Mouse (Mus musculus) small intestine, adult 2 months (tissue): Measurements from ENCODE around the gene Ipo8.

Experiments
- CTCF ChIP-seq: fragments of 200-500 bp; IDR thresholded peaks from 2 replicates; pipeline ENCODE4 v1.5.1; 2012; ENCODE audit warnings: low read depth, mild to moderate bottlenecking, control low read depth, inconsistent platforms, low read length, moderate library complexity, mixed read lengths; ENCODE audit not compliant: insufficient replicate concordance, insufficient read length; ENCODE audit errors: extremely low read depth
- POLR2A ChIP-seq: fragments of 200-500 bp; IDR thresholded peaks from 2 replicates; pipeline ENCODE4 v1.6.1; 2012; ENCODE audit warnings: low read depth, mild to moderate bottlenecking, control low read depth, inconsistent platforms, low read length, moderate library complexity

DNA sequence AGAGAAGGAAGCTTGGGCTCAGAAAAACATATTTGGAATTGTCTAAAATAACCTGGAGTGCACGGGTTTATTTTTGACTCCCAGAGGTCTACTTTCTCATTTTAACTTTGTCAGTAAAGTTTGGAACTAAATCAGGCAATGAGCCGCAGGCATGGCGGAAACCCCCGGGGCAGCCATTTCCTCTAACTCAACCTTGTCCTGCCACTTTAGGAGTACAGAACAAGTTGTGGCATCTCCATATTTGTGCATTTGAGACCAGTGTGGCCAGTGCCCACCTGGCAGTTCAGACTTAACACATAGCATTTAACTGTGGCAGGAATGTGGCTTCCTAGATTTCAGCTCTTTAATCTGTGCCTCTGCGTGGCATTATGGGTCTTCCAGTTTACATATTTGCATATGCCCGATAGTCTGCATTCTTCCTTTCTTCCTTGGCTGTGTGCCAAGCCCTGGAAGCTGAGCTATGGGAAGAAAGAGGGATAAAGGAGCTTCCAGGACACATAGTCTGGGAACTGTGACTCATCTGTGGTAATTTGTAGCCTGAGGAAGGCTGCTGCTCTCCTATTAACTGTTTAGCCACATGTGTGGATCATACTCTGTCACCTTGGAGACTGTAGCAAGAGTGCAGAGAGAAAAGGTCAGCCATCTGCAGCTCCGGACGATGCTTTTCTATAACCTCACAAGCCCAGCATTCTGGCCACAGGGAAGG is 90.6 kb downstream of the Ipo8 start:
- TF ChIP-seq CTCF (no peak), POLR2A (no peak)
